In the genomic region with DNA sequence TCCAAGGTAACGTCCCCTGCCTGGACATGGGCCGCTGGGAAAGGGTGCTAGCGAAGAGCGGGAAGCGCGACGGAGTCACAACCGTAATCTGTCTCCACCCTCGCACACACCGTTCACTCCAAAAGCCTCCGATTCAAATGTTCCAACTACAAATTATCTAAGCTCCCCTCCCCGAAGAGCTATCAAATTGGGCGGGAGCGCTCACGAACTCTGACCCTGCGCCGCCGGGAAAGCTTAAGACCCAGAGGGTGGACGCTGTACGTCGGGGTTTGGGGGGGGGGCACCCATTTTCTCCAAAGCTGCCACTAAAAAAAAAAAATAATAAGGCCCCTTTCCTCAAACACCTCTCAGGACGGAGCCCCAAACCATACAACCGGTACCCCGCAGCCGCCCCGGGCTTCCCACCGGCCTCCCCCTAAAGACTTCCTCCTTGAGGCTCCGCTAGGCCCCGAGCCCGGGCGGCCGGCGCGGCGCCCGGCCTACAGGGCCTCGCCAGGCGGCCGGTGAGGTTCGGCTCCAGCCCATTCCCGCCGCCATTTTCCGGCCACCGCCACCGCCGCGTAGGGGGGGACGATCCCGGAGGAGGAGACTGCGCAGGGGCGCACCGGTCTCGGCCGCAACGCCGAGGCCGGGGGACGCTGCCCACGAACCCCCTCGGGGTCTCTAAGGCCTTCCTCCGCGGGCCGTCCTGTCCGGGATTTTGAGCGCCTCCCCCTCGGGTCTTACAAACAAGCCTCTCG, we compare ENCODE assay signal across 8 mouse cellular contexts. TPM values are rescaled to one million over a fixed set of nuclear protein-coding genes. Genes with fewer than 3 reads are reported as not detected.
A peak's percentile ranks its signal among the peaks of the same experiment; 100 is the strongest.
DNase-seq lines count a peak whose midpoint lies in the region; ATAC-seq and TF ChIP-seq lines count a peak whose summit lies in the region.

No protein-coding gene starts in this region.

- H3K4me1 ChIP-seq in heart, embryonic 11.5 days (ENCODE audit: control insufficient read depth, insufficient read depth, low read length) = peaks cover 8% of the 10 kb centered on the region; the same call in 1 of the 2 replicates
- H3K4me1 ChIP-seq in ES-E14 (ENCODE audit: control insufficient read depth in 2 of 2, insufficient read depth in 2 of 2, low read length in 2 of 2, poor library complexity in 1 of 2) = peaks cover 4 to 6% of the 10 kb centered on the region in 2 experiments; a peak in 3 of 4 replicates
- H3K4me1 ChIP-seq in embryonic facial prominence, embryonic 14.5 days (ENCODE audit: control insufficient read depth, insufficient read depth, low read length) = peaks cover 8% of the 10 kb centered on the region
- peaks cover 13% of the 10 kb centered on the region; the same call in 1 of the 2 replicates for H3K4me1 ChIP-seq in hindbrain, postnatal 0 days (ENCODE audit: insufficient read depth, low read length)
- peaks cover 36% of the 10 kb centered on the region for H3K4me1 ChIP-seq in liver, embryonic 16.5 days (ENCODE audit: control insufficient read depth, low read depth, low read length)

- DNase-seq in heart, adult 8-10 months (ENCODE audit: low spot score) = no peak
- DNase-seq in ES-E14 (ENCODE audit: low read depth, low spot score) = no peak
- DNase-seq in embryonic facial prominence, embryonic 14.5 days (ENCODE audit: low spot score) = peak; percentile 49
- peak; percentile 50 for DNase-seq in hindbrain, postnatal 0 days (ENCODE audit: low spot score)
- DNase-seq in right cerebral cortex, postnatal 25 days = peak; percentile 10
- no peak for DNase-seq in cerebellum, postnatal 25 days

- H3K9ac ChIP-seq in heart, embryonic 11.5 days (ENCODE audit: low read depth, low read length) = peak overlapping the region; percentile 95
- H3K9ac ChIP-seq in ES-E14 (ENCODE audit: insufficient read depth, low read depth, low read length, poor library complexity, severe bottlenecking) = peak overlapping the region; percentile 97
- peak overlapping the region; percentile 99 for H3K9ac ChIP-seq in embryonic facial prominence, embryonic 14.5 days (ENCODE audit: low read depth, low read length)
- H3K9ac ChIP-seq in hindbrain, postnatal 0 days (replicated peaks; ENCODE audit: low read length) = peak overlapping the region; percentile 99
- H3K9ac ChIP-seq in liver, embryonic 16.5 days (ENCODE audit: low read depth, low read length) = peak overlapping the region; percentile 96

- no peaks in the 10 kb centered on the region for H3K9me3 ChIP-seq in heart, embryonic 11.5 days (replicated peaks; ENCODE audit: control insufficient read depth, low read length)
- no peaks in the 10 kb centered on the region for H3K9me3 ChIP-seq in ES-E14 (ENCODE audit: control insufficient read depth, insufficient read depth, low read depth, low read length)
- H3K9me3 ChIP-seq in embryonic facial prominence, embryonic 14.5 days (ENCODE audit: control insufficient read depth, low read length) = no peaks in the 10 kb centered on the region
- no peaks in the 10 kb centered on the region for H3K9me3 ChIP-seq in hindbrain, postnatal 0 days (ENCODE audit: low read length)
- no peaks in the 10 kb centered on the region for H3K9me3 ChIP-seq in liver, embryonic 16.5 days (replicated peaks; ENCODE audit: control insufficient read depth, low read length)

- H3K27ac ChIP-seq in heart, embryonic 11.5 days (ENCODE audit: low read depth, low read length) = peak overlapping the region; percentile 99
- H3K27ac ChIP-seq in ES-E14 (ENCODE audit: insufficient read depth, low read depth, low read length, poor library complexity, severe bottlenecking) = peak overlapping the region; percentile 76
- H3K27ac ChIP-seq in embryonic facial prominence, embryonic 14.5 days (replicated peaks; ENCODE audit: low read depth, low read length) = peak overlapping the region; percentile 92
- peak overlapping the region; percentile 96 for H3K27ac ChIP-seq in hindbrain, postnatal 0 days
- peak overlapping the region; percentile 96 for H3K27ac ChIP-seq in liver, embryonic 16.5 days (ENCODE audit: low read length)

- H3K36me3 ChIP-seq in heart, embryonic 11.5 days (ENCODE audit: control insufficient read depth, insufficient read depth, low read length) = peaks cover 5% of the 10 kb centered on the region
- peaks cover 7% of the 10 kb centered on the region for H3K36me3 ChIP-seq in ES-E14 (ENCODE audit: control insufficient read depth, insufficient read depth, low read length, poor library complexity, severe bottlenecking)
- H3K36me3 ChIP-seq in embryonic facial prominence, embryonic 14.5 days (ENCODE audit: control insufficient read depth, insufficient read depth, low read length) = peaks cover 17% of the 10 kb centered on the region; the same call in 1 of the 2 replicates
- H3K36me3 ChIP-seq in hindbrain, postnatal 0 days (ENCODE audit: insufficient read depth, low read length) = peaks cover under 1% of the 10 kb centered on the region; the same call in 1 of the 2 replicates
- H3K36me3 ChIP-seq in liver, embryonic 16.5 days (ENCODE audit: control insufficient read depth, insufficient read depth) = peaks cover 8% of the 10 kb centered on the region; the same call in 1 of the 2 replicates

- in situ Hi-C loops in ES-E14 (cut with MboI; ENCODE audit: low sequenced_read_pairs in 2 of 2, unreplicated experiment in 2 of 2) = no loop called here

- peak overlapping the region; percentile 84 for H3K4me2 ChIP-seq in heart, embryonic 11.5 days
- H3K4me2 ChIP-seq in embryonic facial prominence, embryonic 14.5 days (ENCODE audit: low read depth, low read length) = peak overlapping the region; percentile 75
- peak overlapping the region; percentile 93 for H3K4me2 ChIP-seq in hindbrain, postnatal 0 days (ENCODE audit: low read depth, low read length)
- peak overlapping the region; percentile 86 for H3K4me2 ChIP-seq in liver, embryonic 16.5 days (ENCODE audit: low read depth, low read length)

- under 1% methylated on average over 64 of the region's 67 CpGs for WGBS in heart, embryonic 11.5 days (ENCODE audit: insufficient replicate concordance)
- under 1% methylated on average over 44 of the region's 67 CpGs for WGBS in embryonic facial prominence, embryonic 14.5 days
- WGBS in hindbrain, postnatal 0 days = 1% methylated on average over 54 of the region's 67 CpGs
- under 1% methylated on average over 62 of the region's 67 CpGs for WGBS in liver, embryonic 16.5 days (ENCODE audit: insufficient replicate concordance)

- H3K4me3 ChIP-seq in heart, embryonic 11.5 days (ENCODE audit: low read depth, low read length) = peak overlapping the region; percentile 95
- H3K4me3 ChIP-seq in ES-E14 (ENCODE audit: insufficient read depth in 1 of 2, low read depth in 1 of 2, low read length in 2 of 2, poor library complexity in 1 of 2, severe bottlenecking in 1 of 2) = peak overlapping the region; percentile 88 to 92
- peak overlapping the region; percentile 99 for H3K4me3 ChIP-seq in embryonic facial prominence, embryonic 14.5 days (ENCODE audit: low read depth, low read length)
- H3K4me3 ChIP-seq in hindbrain, postnatal 0 days (ENCODE audit: low read length) = peak overlapping the region; percentile 98
- H3K4me3 ChIP-seq in liver, embryonic 16.5 days (ENCODE audit: low read depth, low read length) = peak overlapping the region; percentile 96

- TF ChIP-seq CTCF in hindbrain, postnatal 0 days (IDR thresholded peaks at IDR 0.05; ENCODE audit: low read depth) = no peak

- ATAC-seq in heart, embryonic 11.5 days (replicated peaks; ENCODE audit: insufficient number of reproducible peaks, low FRiP score, low TSS enrichment) = peak; percentile 10; the same call in 1 of the 2 replicates
- ATAC-seq in embryonic facial prominence, embryonic 14.5 days (ENCODE audit: low read depth) = peak; percentile 26
- peak; percentile 48 for ATAC-seq in hindbrain, postnatal 0 days
- ATAC-seq in liver, embryonic 16.5 days (ENCODE audit: low read depth) = peak; percentile 31

- H3K27me3 ChIP-seq in heart, embryonic 11.5 days (ENCODE audit: control insufficient read depth, insufficient read depth, low read length) = peaks cover 6% of the 10 kb centered on the region; the same call in 1 of the 2 replicates
- H3K27me3 ChIP-seq in embryonic facial prominence, embryonic 14.5 days (replicated peaks; ENCODE audit: control insufficient read depth, insufficient read depth, low read length) = no peaks in the 10 kb centered on the region
- H3K27me3 ChIP-seq in hindbrain, postnatal 0 days (ENCODE audit: insufficient read depth, low read length) = no peaks in the 10 kb centered on the region
- no peaks in the 10 kb centered on the region for H3K27me3 ChIP-seq in liver, embryonic 16.5 days (ENCODE audit: control insufficient read depth, insufficient read depth, low read depth, low read length)

TF ChIP-seq in ES-E14, 5 proteins besides CTCF, POLR2A, EP300 and RAD21:
- TF ChIP-seq ZNF384 (IDR thresholded peaks at IDR 0.05; ENCODE audit: low read depth, low read length) = 0 out of 2 replicates have a peak, but pooled peaks have one; percentile 48
- TF ChIP-seq MAFK (IDR thresholded peaks at IDR 0.05; ENCODE audit: insufficient read depth, low read depth, low read length) = no peak

RNA-seq across cellular contexts. Expression of a gene that starts 0.6 kb away (rescaled TPM):
- polyA plus RNA-seq in heart, embryonic 11.5 days (2014; fragmentation: Nextera tagmentation; extraction: Ambion mirVana) = 143 and 183 TPM in 2 replicates
- 10 to 100 TPM; 47.4 to 70.9 (median 55.8) TPM for total RNA-seq in heart, adult 8-10 months (2022)
- 62.4 and 62.8 TPM in 2 replicates for total RNA-seq in ES-E14 (2012; rRNA removed)
- polyA plus RNA-seq in embryonic facial prominence, embryonic 14.5 days (2014; fragmentation: Nextera tagmentation; extraction: Ambion mirVana) = 159 and 163 TPM in 2 replicates
- 20.8 and 21.2 TPM in 2 replicates for total RNA-seq in hindbrain, postnatal 0 days (2014; rRNA removed)
- polyA plus RNA-seq in hindbrain, postnatal 0 days (2015; fragmentation: Nextera tagmentation; extraction: Ambion mirVana) = 173 and 174 TPM in 2 replicates
- 93.8 and 95.3 TPM in 2 replicates for polyA plus RNA-seq in liver, embryonic 16.5 days (2015; fragmentation: Nextera tagmentation; extraction: Ambion mirVana)

RNA-seq across cellular contexts. Expression of a gene that starts 45.5 kb away (rescaled TPM):
- polyA plus RNA-seq in heart, embryonic 11.5 days (2014; fragmentation: Nextera tagmentation; extraction: Ambion mirVana) = 0.87 and 1.5 TPM in 2 replicates
- not detected for total RNA-seq in heart, adult 8-10 months (2022)
- total RNA-seq in ES-E14 (2012; rRNA removed) = 1.2 and 1.6 TPM in 2 replicates
- 6.8 and 7.7 TPM in 2 replicates for polyA plus RNA-seq in embryonic facial prominence, embryonic 14.5 days (2014; fragmentation: Nextera tagmentation; extraction: Ambion mirVana)
- 0.75 and 6.9 TPM in 2 replicates for total RNA-seq in hindbrain, postnatal 0 days (2014; rRNA removed)
- 1.5 and 2.1 TPM in 2 replicates for polyA plus RNA-seq in hindbrain, postnatal 0 days (2015; fragmentation: Nextera tagmentation; extraction: Ambion mirVana)
- 0.08 and 0.19 TPM in 2 replicates for polyA plus RNA-seq in liver, embryonic 16.5 days (2015; fragmentation: Nextera tagmentation; extraction: Ambion mirVana)

Comparison
In these comparisons a context has a peak if more than half of its experiments do, and no peak if none do; other contexts are left out.
1. DNase-seq: peak in embryonic facial prominence, embryonic 14.5 days (single experiment), hindbrain, postnatal 0 days (single experiment) and right cerebral cortex, postnatal 25 days (single experiment); none in heart, adult 8-10 months (single experiment), ES-E14 (single experiment) and cerebellum, postnatal 25 days (0 of 2).
2. Peak in every context shown above with its lines, with median percentiles within 50 percentile points of each other: ATAC-seq, H3K27ac ChIP-seq, H3K4me2 ChIP-seq, H3K4me3 ChIP-seq and H3K9ac ChIP-seq.